Mouse (Mus musculus): ENCODE measurements around the gene Helz.

DNA sequence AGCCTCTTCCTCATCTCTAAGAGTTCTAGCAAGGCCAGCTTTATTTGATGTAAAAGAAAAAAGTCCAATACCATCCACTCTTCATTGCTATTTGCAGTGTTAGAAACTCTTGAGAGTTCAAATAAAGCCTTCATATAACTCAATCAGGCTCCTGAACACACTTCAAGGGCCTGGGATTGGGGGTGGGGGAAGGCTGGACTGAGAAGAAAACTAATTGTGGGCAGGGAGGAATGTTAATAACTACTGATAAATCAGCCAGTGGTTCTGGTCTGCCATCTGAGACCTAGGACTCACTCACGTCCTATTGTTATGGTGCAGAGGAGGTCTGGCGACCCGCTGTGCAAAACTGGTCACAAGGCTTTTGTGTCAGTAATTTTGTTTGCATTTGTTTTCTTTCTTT lies 20.1 kb upstream of the Helz start:
- TF ChIP-seq CTCF (IDR thresholded peaks at IDR 0.05; ENCODE audit: insufficient read depth, low read depth, low read length) (no peak), POLR2A (IDR thresholded peaks at IDR 0.05; ENCODE audit: insufficient read depth, low read depth, low read length) (no peak)
